Mouse (Mus musculus) right cerebral cortex, postnatal 36 days (tissue): ENCODE results near the gene Haspin.
A peak's percentile ranks its signal among the peaks of the same experiment; 100 is the strongest.

Experiments used
- DNase-seq, 2 experiments: peaks; one replicate each; pipeline ENCODE4 v3.0.0; 2022; ENCODE audit warnings: low spot score in 2 of 2, mixed read lengths in 1 of 2

Haspin gene

DNA sequence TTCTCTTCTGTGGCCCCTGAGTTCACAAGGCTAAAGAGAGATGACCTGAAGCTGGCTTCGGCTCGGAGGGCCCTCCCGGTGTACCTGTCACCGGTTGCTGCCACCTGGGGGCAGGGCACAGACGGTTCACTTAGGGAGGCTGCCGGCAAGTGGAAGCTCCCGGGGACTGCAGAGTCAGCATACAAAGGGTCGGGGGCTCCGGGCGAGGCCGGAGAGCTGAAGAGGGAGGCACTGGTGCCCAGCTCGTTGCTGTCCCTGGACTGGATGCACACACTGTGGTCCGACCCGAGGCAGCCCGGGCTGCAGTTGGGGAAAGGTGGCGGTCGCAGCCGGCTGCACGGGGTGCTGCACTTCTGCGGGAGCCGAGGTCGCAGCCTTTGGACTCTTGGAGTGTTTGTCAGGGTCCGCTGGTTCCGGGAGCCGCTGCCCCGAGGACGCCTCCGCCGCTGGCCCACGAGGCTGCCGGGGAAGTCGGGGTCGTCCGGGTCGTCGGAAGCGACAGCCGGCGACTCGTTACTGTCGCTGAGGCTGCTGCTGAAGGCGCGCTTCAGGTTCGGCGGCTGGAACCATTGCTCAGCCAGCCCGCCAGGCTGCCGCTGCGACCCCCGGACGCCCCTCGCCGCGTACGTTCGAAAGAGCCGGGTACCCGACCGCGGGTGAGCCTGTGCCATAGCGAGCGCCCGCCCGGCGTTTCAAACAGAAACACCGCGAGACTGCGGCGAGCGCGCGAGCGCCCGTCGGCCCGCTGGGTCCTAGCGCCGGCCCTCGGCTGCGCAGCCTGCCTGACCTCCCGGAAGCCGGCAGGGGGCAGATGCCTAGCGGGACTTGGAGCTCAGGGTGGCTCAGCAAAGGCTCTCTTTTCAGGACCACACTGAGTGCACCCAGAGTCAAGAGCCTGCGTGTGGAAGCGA is at the start of gene Haspin:
Haspin (minus strand) TSS at position 704 of the 911 bp plus-strand sequence.
- DNase-seq: peak; percentile 63 to 77

- no peak for DNase-seq
Observed at GRCm38 (mm10) chr11:73187231-73187630, 49.1 kb upstream of the Haspin start.

DNA sequence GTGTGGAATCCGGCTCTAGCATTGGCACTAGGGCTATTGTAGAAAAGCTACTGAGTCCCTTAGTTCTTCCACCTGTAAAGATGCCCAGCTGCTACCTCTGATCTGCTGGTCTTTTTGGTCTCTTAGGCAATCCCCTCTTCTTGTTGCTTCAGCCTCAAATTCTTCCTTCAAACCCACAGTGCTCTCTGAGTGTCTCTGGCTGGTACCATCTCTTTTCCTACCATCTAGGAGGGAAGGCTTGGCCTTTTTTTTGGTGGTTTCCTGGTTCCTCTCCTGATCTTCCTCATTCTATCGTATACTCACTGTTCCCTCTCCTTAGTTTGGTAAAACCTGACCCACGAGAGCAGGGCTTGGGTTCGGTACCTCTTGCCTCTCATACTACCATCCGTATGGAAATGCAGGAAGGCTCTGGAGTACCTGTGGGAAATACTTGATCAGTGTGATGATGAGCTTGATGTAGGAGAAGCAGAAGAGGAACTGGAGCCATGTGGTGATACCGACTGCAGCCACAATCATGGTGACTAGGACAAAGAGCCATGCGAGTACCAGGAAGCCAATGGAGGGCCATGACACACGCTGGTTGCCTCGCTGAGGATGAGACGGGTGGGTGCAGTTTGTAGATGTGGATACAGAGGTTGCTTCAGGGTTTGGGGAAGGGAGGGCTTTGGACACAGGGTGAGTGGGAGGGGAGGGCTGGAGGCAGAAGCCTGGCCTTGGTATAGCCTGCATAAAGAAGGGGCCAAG is 48.0 kb upstream of the Haspin start:
- no peak for DNase-seq

GRCm38 (mm10) chr11:73177895-73178294 is 39.8 kb upstream of the Haspin start:
- no peak for DNase-seq

GRCm38 (mm10) chr11:73177509-73177875 is 39.4 kb upstream of the Haspin start:
- no peak for DNase-seq

DNA sequence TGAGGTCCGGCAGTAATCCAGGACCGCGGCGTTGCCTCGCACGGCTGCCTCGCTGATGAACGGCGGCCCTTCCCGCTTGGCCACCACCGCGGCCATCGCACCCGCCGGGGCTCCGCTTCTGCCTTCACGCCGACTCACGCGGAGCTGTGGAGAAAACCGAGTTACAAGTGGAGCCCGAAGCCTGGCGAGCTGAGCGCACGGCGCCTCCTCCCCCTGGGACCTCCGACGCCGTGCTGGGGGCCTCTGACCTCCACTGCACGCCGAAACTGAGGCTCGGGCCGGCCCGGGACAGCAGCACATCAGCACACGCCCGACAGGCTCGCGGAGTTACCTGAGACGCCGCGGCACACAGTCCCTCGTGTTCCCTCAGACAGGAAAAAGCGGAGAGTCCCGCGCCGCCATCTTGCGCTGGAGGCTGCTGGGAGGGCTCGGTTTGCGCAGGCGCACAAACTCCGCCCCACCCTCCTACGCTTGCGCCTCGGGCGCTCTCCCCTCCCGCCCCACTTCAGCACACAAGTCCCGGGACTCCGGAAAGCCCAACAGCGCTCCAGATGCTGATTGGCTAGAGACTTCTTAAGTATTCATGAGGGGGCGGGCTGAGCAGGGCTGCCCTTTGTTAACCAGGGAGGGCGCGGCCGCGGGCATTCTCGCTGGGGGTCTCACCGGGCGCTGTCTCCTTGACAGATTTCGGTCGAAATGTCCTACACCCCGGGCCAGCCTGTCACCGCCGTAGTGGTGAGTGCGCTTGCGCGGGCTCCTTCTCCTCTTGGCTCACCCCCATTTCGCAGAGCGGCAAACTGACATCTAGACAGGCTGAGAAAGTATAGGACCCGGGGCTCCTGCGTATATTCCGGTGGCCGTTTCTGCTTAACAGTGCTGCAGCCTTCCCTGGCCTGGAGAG is 38.8 kb upstream of the Haspin start, which contains the start of the genes Emc6 and Tax1bp3:
Emc6 (minus strand) TSS at position 430 of the 901 bp plus-strand sequence.
Tax1bp3 (plus strand) TSS at position 476 of the 901 bp plus-strand sequence.
- DNase-seq: peak; percentile 93

GRCm38 (mm10) chr11:73176186-73176585 is 38.1 kb upstream of the Haspin start:
- no peak for DNase-seq

- no peak for DNase-seq
Observed at GRCm38 (mm10) chr11:73175612-73176011, 37.5 kb upstream of the Haspin start.

DNA sequence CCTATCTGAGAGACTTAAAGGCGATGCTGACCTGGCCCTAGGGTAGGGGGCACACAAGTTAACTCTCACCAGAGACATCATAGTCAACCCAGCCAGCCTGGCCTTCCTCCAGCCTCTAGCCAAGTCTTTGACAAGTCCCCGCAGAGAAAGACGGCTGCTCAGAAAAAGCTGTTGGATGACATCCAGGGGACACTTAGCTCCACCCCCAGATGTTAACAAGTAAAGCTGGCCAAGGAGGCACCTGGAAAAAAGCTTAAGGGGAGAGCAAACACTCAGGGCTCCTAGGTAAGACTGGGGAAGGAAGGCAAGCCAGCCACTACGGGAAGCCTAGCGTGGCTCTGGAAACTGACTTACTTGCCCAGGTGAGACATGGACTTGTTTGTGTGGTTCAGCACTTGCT is 34.1 kb upstream of the Haspin start:
- DNase-seq: no peak

DNA sequence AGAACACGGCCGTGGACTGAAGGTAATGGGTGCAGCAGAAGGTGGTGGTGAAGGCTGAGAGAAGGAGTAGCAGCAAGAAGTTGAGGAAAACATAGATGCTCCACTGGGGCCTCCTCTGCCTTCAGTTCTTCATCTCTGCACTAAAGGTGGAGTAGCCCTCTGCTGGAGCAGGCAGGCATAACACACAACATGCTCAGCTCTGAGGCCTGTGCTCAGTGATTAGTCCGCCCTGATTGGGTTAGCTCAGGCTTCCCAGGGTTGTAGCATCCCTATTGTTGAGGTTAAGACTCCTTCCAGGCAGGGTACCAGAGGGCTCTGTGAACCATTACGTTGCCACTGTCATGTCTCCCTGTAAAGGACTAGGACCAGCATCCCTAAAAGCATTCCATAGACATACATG is 31.1 kb upstream of the Haspin start:
- DNase-seq: peak; percentile 19 to 25

GRCm38 (mm10) chr11:73168576-73168975 is 30.5 kb upstream of the Haspin start:
- DNase-seq: no peak

GRCm38 (mm10) chr11:73168071-73168470 is 30.0 kb upstream of the Haspin start:
- no peak for DNase-seq

DNA sequence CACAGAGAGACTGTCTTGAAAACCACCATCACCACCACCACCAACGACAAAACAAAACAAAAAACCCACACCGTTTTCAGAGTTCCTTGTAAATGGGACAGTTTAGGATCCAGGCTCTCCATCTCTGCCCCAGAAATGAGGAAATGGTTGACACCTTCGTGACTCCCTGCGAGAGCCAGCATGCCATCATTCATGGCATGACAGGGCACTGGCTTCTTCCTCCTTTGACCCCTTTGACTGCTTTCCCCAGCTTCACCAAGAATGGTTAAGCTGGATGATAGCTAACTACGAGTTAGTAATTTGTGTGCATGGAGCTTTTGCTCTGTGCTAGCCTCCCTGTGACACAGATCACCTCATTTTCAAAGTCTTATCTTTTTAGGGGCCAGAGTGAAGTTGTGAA is 24.2 kb upstream of the Haspin start:
- no peak for DNase-seq

DNA sequence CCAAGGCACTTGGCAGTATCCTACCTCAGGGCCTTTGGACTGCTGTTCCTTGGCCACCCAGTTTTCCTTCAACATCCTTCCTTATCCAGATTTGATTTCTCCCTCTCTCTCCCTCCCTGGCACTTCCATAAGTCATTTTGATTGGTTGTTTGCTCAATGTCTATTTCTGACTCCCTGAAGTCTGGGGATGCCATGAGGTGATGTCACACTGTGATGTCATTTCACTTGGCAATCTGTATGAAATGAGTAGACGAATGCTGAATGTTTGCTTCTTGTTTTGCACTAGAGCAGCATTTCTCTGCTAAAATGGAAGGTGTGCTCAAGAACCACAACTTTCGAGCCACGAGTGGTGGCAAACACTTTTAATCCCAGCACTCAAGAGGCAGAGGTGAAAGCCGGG is 23.5 kb upstream of the Haspin start:
- DNase-seq: no peak

GRCm38 (mm10) chr11:73160811-73161200 is 22.7 kb upstream of the Haspin start:
- no peak for DNase-seq

- DNase-seq: no peak
Observed at GRCm38 (mm10) chr11:73159957-73160810, 22.1 kb upstream of the Haspin start, which contains the start of gene P2rx5. Gene P2rx5, plus strand, starts transcription at chr11:73160421.

DNA sequence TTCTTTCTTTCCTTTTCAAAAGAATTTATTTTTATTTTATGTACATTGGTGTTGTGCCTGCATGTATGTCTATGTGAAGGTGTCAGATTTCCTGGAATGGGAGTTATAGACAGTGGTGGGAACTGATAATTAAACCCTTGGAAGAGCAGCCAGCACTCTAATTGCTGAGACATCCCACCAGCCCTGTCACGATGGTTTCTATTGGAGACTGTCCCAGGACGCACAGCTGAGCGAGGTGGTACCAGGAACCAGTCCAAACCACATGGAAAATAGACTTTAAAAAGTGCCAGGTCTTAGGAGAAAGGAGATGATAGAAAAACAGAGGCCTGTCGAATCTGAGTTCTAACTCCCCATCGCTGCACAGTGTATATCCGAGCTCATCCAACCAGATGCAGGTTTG is 17.0 kb upstream of the Haspin start:
- no peak for DNase-seq

GRCm38 (mm10) chr11:73148209-73148608 is 10.1 kb upstream of the Haspin start:
- DNase-seq: no peak

GRCm38 (mm10) chr11:73146975-73147365 is 8.9 kb upstream of the Haspin start:
- no peak for DNase-seq
